Comparison of ENCODE assay signal across 19 mouse cellular contexts in the genomic region with DNA sequence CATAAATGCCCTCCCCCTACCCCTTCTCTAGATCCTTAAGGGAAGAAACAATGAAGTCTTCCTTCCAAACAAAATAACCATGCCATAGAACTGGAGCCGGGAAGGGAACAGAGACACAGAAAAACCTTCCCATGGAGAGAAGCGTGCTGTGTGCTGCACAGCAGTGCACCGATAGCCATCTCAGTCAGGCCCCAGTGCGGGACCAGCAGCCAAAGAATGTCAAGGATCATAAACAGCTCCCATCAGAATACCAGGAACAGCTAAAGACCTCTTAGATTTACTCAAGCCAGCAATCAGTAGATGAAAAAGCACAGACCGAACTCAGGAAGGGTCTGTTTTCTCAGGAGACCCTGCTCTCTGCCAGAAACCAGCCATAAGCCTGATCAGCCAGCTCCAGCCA. TPM values are rescaled to one million over a fixed set of nuclear protein-coding genes. Genes with fewer than 3 reads are reported as not detected.
DNase-seq lines count a peak whose midpoint lies in the region; ATAC-seq and TF ChIP-seq lines count a peak whose summit lies in the region.
"Had no signal": no experiment of that assay in that cellular context is flagged by ENCODE, and none has a peak within 500 bp of the region (broad histone marks: within the 10 kb centered on the region; RNA-seq: fewer than 3 reads in every experiment).

No protein-coding gene starts in this region.

- 39% methylated on average over 5 of the region's 5 CpGs for WGBS in heart, embryonic 13.5 days
- WGBS in lung, embryonic 14.5 days = 43% methylated on average over 5 of the region's 5 CpGs
- WGBS in lung, adult 2 months = 29% methylated on average over 5 of the region's 5 CpGs
- WGBS in embryonic facial prominence, embryonic 13.5 days = 78% methylated on average over 5 of the region's 5 CpGs
- 52% methylated on average over 5 of the region's 5 CpGs for WGBS in limb, embryonic 10.5 days
- 53% methylated on average over 5 of the region's 5 CpGs for WGBS in liver, embryonic 12.5 days (ENCODE audit: insufficient replicate concordance)
- WGBS in hindbrain, embryonic 14.5 days = 66% methylated on average over 5 of the region's 5 CpGs

- peaks cover 42% of the 10 kb centered on the region for H3K4me1 ChIP-seq in heart, embryonic 13.5 days
- peaks cover 11% of the 10 kb centered on the region for H3K4me1 ChIP-seq in lung, embryonic 14.5 days (ENCODE audit: insufficient read depth)
- H3K4me1 ChIP-seq in lung, adult 2 months (ENCODE audit: control insufficient read depth, insufficient read depth, low read length) = peaks cover 2% of the 10 kb centered on the region
- H3K4me1 ChIP-seq in embryonic facial prominence, embryonic 13.5 days = peaks cover 4% of the 10 kb centered on the region; the same call in 1 of the 2 replicates
- H3K4me1 ChIP-seq in limb, embryonic 10.5 days = peaks cover 19% of the 10 kb centered on the region
- 0 out of 2 replicates have a peak, but pooled peaks cover 5% of the 10 kb centered on the region for H3K4me1 ChIP-seq in liver, embryonic 12.5 days
- no peaks in the 10 kb centered on the region for H3K4me1 ChIP-seq in hindbrain, embryonic 14.5 days (replicated peaks; ENCODE audit: control insufficient read depth, insufficient read depth, low read length)

- H3K9ac ChIP-seq in heart, embryonic 13.5 days = 0 out of 2 replicates have a peak overlapping the region, but pooled peaks have one; percentile 17
- H3K9ac ChIP-seq in lung, embryonic 14.5 days = no peak overlapping the region
- no peak overlapping the region for H3K9ac ChIP-seq in embryonic facial prominence, embryonic 13.5 days
- no peak overlapping the region for H3K9ac ChIP-seq in liver, embryonic 12.5 days
- H3K9ac ChIP-seq in hindbrain, embryonic 14.5 days = no peak overlapping the region
- H3K9ac ChIP-seq: midbrain, embryonic 15.5 days had no signal

- TF ChIP-seq POLR2A in lung, adult 2 months (IDR thresholded peaks at IDR 0.05; ENCODE audit: borderline replicate concordance, extremely low read depth, low read depth, low read length) = no peak

- intact Hi-C loops in heart, postnatal 10 days (cut with DNase I) = no loop called here

- peak; percentile 32; the same call in 1 of the 2 replicates for ATAC-seq in heart, embryonic 13.5 days (ENCODE audit: extremely low read depth, insufficient number of reproducible peaks, low FRiP score, low TSS enrichment)
- no peak for ATAC-seq in lung, embryonic 14.5 days (ENCODE audit: insufficient read depth)
- ATAC-seq in embryonic facial prominence, embryonic 13.5 days (ENCODE audit: insufficient number of reproducible peaks, insufficient read depth, low FRiP score, low TSS enrichment, low read depth) = no peak
- ATAC-seq in liver, embryonic 12.5 days = no peak
- ATAC-seq in hindbrain, embryonic 14.5 days (ENCODE audit: low FRiP score) = no peak
- ATAC-seq: hindbrain, embryonic 16.5 days; midbrain, embryonic 15.5 days had no signal

- H3K36me3 ChIP-seq in heart, embryonic 13.5 days = no peaks in the 10 kb centered on the region
- no peaks in the 10 kb centered on the region for H3K36me3 ChIP-seq in lung, embryonic 14.5 days (ENCODE audit: insufficient read depth)
- H3K36me3 ChIP-seq in embryonic facial prominence, embryonic 13.5 days = no peaks in the 10 kb centered on the region
- H3K36me3 ChIP-seq in limb, embryonic 10.5 days = no peaks in the 10 kb centered on the region
- H3K36me3 ChIP-seq in liver, embryonic 12.5 days = no peaks in the 10 kb centered on the region
- H3K36me3 ChIP-seq in hindbrain, embryonic 14.5 days (replicated peaks; ENCODE audit: control insufficient read depth, insufficient read depth) = no peaks in the 10 kb centered on the region
- H3K36me3 ChIP-seq: forebrain, embryonic 10.5 days; midbrain, embryonic 15.5 days had no signal

- no peak overlapping the region for H3K4me3 ChIP-seq in heart, embryonic 13.5 days
- no peak overlapping the region for H3K4me3 ChIP-seq in lung, embryonic 14.5 days (ENCODE audit: low read depth, low read length)
- H3K4me3 ChIP-seq in lung, adult 2 months (replicated peaks; ENCODE audit: extremely low read depth, low read depth, low read length) = no peak overlapping the region
- H3K4me3 ChIP-seq in embryonic facial prominence, embryonic 13.5 days = no peak overlapping the region
- H3K4me3 ChIP-seq in limb, embryonic 10.5 days = no peak overlapping the region
- H3K4me3 ChIP-seq in liver, embryonic 12.5 days = no peak overlapping the region
- no peak overlapping the region for H3K4me3 ChIP-seq in hindbrain, embryonic 14.5 days (replicated peaks; ENCODE audit: low read length)
- H3K4me3 ChIP-seq: forebrain, embryonic 10.5 days; midbrain, embryonic 15.5 days had no signal

- peak overlapping the region; percentile 69 for H3K27ac ChIP-seq in heart, embryonic 13.5 days (replicated peaks)
- H3K27ac ChIP-seq in lung, embryonic 14.5 days (ENCODE audit: low read depth) = peak overlapping the region; percentile 62
- 0 out of 2 replicates have a peak overlapping the region, but pooled peaks have one; percentile 44 for H3K27ac ChIP-seq in embryonic facial prominence, embryonic 13.5 days
- peak overlapping the region; percentile 54; the same call in 1 of the 2 replicates for H3K27ac ChIP-seq in limb, embryonic 10.5 days
- H3K27ac ChIP-seq in liver, embryonic 12.5 days = no peak overlapping the region
- H3K27ac ChIP-seq in hindbrain, embryonic 14.5 days = no peak overlapping the region
- H3K27ac ChIP-seq: forebrain, embryonic 10.5 days; macrophage; midbrain, embryonic 15.5 days had no signal

- no peak for TF ChIP-seq CTCF in lung, embryonic 14.5 days (IDR thresholded peaks at IDR 0.05; ENCODE audit: low read depth)
- no peak for TF ChIP-seq CTCF in lung, adult 2 months (IDR thresholded peaks at IDR 0.05; ENCODE audit: insufficient read depth, low read length)

- no peak for DNase-seq in heart, postnatal 10 days
- no peak for DNase-seq in lung, embryonic 14.5 days
- DNase-seq in lung, adult 2 months = no peak
- DNase-seq in limb, embryonic 10.5 days (ENCODE audit: low spot score) = no peak
- no peak for DNase-seq in hindbrain, embryonic 14.5 days (ENCODE audit: low spot score)
- DNase-seq: adrenal gland, postnatal 10 days; B cell, adult 2 months; cerebellum, adult 9-11 months; embryo, embryonic 11 days; right cerebral cortex, postnatal 25 days; thymus, adult 2 months had no signal

- no peak overlapping the region for H3K4me2 ChIP-seq in heart, embryonic 13.5 days
- H3K4me2 ChIP-seq in lung, embryonic 14.5 days = no peak overlapping the region
- H3K4me2 ChIP-seq in embryonic facial prominence, embryonic 13.5 days = no peak overlapping the region
- H3K4me2 ChIP-seq in liver, embryonic 12.5 days = no peak overlapping the region
- H3K4me2 ChIP-seq in hindbrain, embryonic 14.5 days (replicated peaks) = no peak overlapping the region
- H3K4me2 ChIP-seq: midbrain, embryonic 15.5 days had no signal

- H3K9me3 ChIP-seq in heart, embryonic 13.5 days = no peaks in the 10 kb centered on the region
- H3K9me3 ChIP-seq in lung, embryonic 14.5 days (ENCODE audit: low read depth, low read length) = no peaks in the 10 kb centered on the region
- H3K9me3 ChIP-seq in embryonic facial prominence, embryonic 13.5 days = no peaks in the 10 kb centered on the region
- H3K9me3 ChIP-seq in limb, embryonic 10.5 days (replicated peaks) = no peaks in the 10 kb centered on the region
- H3K9me3 ChIP-seq in liver, embryonic 12.5 days (replicated peaks) = no peaks in the 10 kb centered on the region
- H3K9me3 ChIP-seq in hindbrain, embryonic 14.5 days (ENCODE audit: control insufficient read depth, low read length) = no peaks in the 10 kb centered on the region
- H3K9me3 ChIP-seq: forebrain, embryonic 10.5 days; midbrain, embryonic 15.5 days had no signal

- H3K27me3 ChIP-seq in heart, embryonic 13.5 days (replicated peaks) = no peaks in the 10 kb centered on the region
- no peaks in the 10 kb centered on the region for H3K27me3 ChIP-seq in lung, embryonic 14.5 days (ENCODE audit: insufficient read depth, low read length)
- no peaks in the 10 kb centered on the region; the same call in 1 of the 2 replicates for H3K27me3 ChIP-seq in embryonic facial prominence, embryonic 13.5 days
- 0 out of 2 replicates have a peak, but pooled peaks cover 3% of the 10 kb centered on the region for H3K27me3 ChIP-seq in limb, embryonic 10.5 days (ENCODE audit: low read depth, poor library complexity, severe bottlenecking)
- no peaks in the 10 kb centered on the region; the same call in 1 of the 2 replicates for H3K27me3 ChIP-seq in liver, embryonic 12.5 days (replicated peaks)
- no peaks in the 10 kb centered on the region for H3K27me3 ChIP-seq in hindbrain, embryonic 14.5 days (ENCODE audit: control insufficient read depth, insufficient read depth, low read length)
- H3K27me3 ChIP-seq: midbrain, embryonic 15.5 days had no signal

RNA-seq across cellular contexts. Expression of a gene that starts 25.0 kb away (rescaled TPM):
- 0.17 TPM in 1 of 2 replicates, not detected in the other for polyA plus RNA-seq in heart, embryonic 13.5 days (2015; fragmentation: Nextera tagmentation; extraction: Ambion mirVana)
- not detected for total RNA-seq in heart, postnatal 10 days (2021)
- polyA plus RNA-seq in lung, embryonic 14.5 days (2014; fragmentation: Nextera tagmentation; extraction: Ambion mirVana) = 4.9 and 5.8 TPM in 2 replicates
- 32.8 and 55.4 TPM in 2 replicates for polyA plus RNA-seq in lung, adult 2 months (2012; rRNA removed)
- polyA plus RNA-seq in embryonic facial prominence, embryonic 13.5 days (2015; fragmentation: Nextera tagmentation; extraction: Ambion mirVana) = 1.7 and 1.9 TPM in 2 replicates
- 0.23 TPM in 1 of 2 replicates, not detected in the other for polyA plus RNA-seq in limb, embryonic 10.5 days (2016; fragmentation: Nextera tagmentation; extraction: Ambion mirVana)
- polyA plus RNA-seq in liver, embryonic 12.5 days (2016; fragmentation: Nextera tagmentation; extraction: Ambion mirVana) = 0.06 TPM in 1 of 2 replicates, not detected in the other
- not detected in 2 replicates for polyA plus RNA-seq in hindbrain, embryonic 14.5 days (2014; fragmentation: Nextera tagmentation; extraction: Ambion mirVana)
- total RNA-seq: adrenal gland, postnatal 10 days; gastrocnemius, postnatal 4 days had no signal
- polyA plus RNA-seq: hindbrain, embryonic 16.5 days; macrophage; midbrain, embryonic 15.5 days had no signal

RNA-seq across cellular contexts. Expression of a gene that starts 48.4 kb away (rescaled TPM):
- polyA plus RNA-seq in heart, embryonic 13.5 days (2015; fragmentation: Nextera tagmentation; extraction: Ambion mirVana) = 71.3 and 81.0 TPM in 2 replicates
- 100 to 1,000 TPM; 188 to 189 TPM for total RNA-seq in heart, postnatal 10 days (2021)
- polyA plus RNA-seq in lung, embryonic 14.5 days (2014; fragmentation: Nextera tagmentation; extraction: Ambion mirVana) = 89.8 and 94.7 TPM in 2 replicates
- polyA plus RNA-seq in lung, adult 2 months (2012; rRNA removed) = 161 and 196 TPM in 2 replicates
- polyA plus RNA-seq in embryonic facial prominence, embryonic 13.5 days (2015; fragmentation: Nextera tagmentation; extraction: Ambion mirVana) = 71.7 and 79.5 TPM in 2 replicates
- 81.8 and 94.7 TPM in 2 replicates for polyA plus RNA-seq in limb, embryonic 10.5 days (2016; fragmentation: Nextera tagmentation; extraction: Ambion mirVana)
- polyA plus RNA-seq in liver, embryonic 12.5 days (2016; fragmentation: Nextera tagmentation; extraction: Ambion mirVana) = 127 and 138 TPM in 2 replicates
- 102 and 107 TPM in 2 replicates for polyA plus RNA-seq in hindbrain, embryonic 14.5 days (2014; fragmentation: Nextera tagmentation; extraction: Ambion mirVana)

Comparison
In these comparisons a context has a peak if more than half of its experiments do, and no peak if none do; other contexts are left out.
1. H3K27ac ChIP-seq: peak in heart, embryonic 13.5 days (single experiment), lung, embryonic 14.5 days (single experiment), embryonic facial prominence, embryonic 13.5 days (single experiment) and limb, embryonic 10.5 days (single experiment); none in liver, embryonic 12.5 days (single experiment) and hindbrain, embryonic 14.5 days (single experiment).